Mouse (Mus musculus) bone marrow, adult 2 months (tissue): ENCODE data around the gene Rnaseh1.

ENCODE experiments used
- CTCF ChIP-seq: fragments of 200-500 bp; IDR thresholded peaks from 2 replicates; pipeline ENCODE4 v1.5.1; 2011; ENCODE audit warnings: low read length, control low read depth; ENCODE audit not compliant: control insufficient read depth, insufficient read depth
- POLR2A ChIP-seq: fragments of 200-500 bp; IDR thresholded peaks from 2 replicates; pipeline ENCODE4 v1.6.1; 2011; ENCODE audit warnings: low read depth, mild to moderate bottlenecking, control low read depth, low read length, borderline replicate concordance; ENCODE audit not compliant: control insufficient read depth

- TF ChIP-seq CTCF, result no peak
- TF ChIP-seq POLR2A, result no peak
These were observed 32.1 kb upstream of the Rnaseh1 start for GRCm38 (mm10) chr12:28617297-28617696.
